Mouse (Mus musculus): ENCODE data around the gene Mpv17l2. TPM values are rescaled to one million over a fixed set of nuclear protein-coding genes. Genes with fewer than 3 reads are reported as not detected.
A peak's percentile ranks its signal among the peaks of the same experiment; 100 is the strongest.

Gene Mpv17l2
- polyA plus RNA-seq, 1 experiment from 2014 or later, result 44.9 TPM

DNA sequence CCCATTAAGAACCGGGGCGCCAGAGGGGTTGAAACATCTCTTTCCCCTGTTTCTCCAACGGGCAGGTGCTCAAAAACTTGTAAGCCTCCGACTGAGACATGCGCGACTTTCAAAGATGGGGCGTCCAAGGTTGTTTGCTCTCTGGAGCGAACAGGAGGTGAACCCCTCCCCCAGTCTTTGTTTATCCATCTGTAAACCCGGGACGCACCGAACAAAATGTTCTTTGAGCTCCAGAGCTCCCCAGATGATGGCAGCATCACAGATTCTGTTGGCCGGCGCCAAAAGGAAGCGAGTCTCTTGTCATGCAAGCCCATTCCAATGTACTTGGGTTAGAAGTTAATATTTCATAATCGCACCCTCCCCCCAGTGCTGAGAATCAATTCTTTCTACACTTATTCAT, 37.5 kb upstream of the Mpv17l2 start:
- WGBS, result 8% methylated on average over 15 of the region's 15 CpGs
- Histone ChIP-seq H3K4me1 (replicated peaks) (peaks cover 33% of the 10 kb centered on the region), H3K9ac (no peak overlapping the region), H3K27ac (replicated peaks) (no peak overlapping the region), H3K9me3 (no peaks in the 10 kb centered on the region), H3K36me3 (no peaks in the 10 kb centered on the region), H3K4me2 (peak overlapping the region; percentile 97), H3K4me3 (peak overlapping the region; percentile 67), H3K27me3 (peaks cover 28% of the 10 kb centered on the region)
- ATAC-seq (ENCODE audit: low FRiP score, low read depth), result no peak

- under 1% methylated on average over 57 of the region's 57 CpGs for WGBS
- peak; percentile 87 for ATAC-seq (ENCODE audit: low FRiP score, low read depth)
- peaks cover 19% of the 10 kb centered on the region for H3K27me3 ChIP-seq
- H3K27ac ChIP-seq (replicated peaks), result 0 out of 2 replicates have a peak overlapping the region, but pooled peaks have one; percentile 30
- H3K4me1 ChIP-seq (replicated peaks), result peaks cover 41% of the 10 kb centered on the region
- peak overlapping the region; percentile 67 for H3K4me3 ChIP-seq
- peak overlapping the region; percentile 69 for H3K9ac ChIP-seq
- H3K9me3 ChIP-seq, result no peaks in the 10 kb centered on the region
- peak overlapping the region; percentile 97 for H3K4me2 ChIP-seq
- no peaks in the 10 kb centered on the region for H3K36me3 ChIP-seq
These were observed 36.6 kb upstream of the Mpv17l2 start for GRCm38 (mm10) chr8:70797081-70798070.

DNA sequence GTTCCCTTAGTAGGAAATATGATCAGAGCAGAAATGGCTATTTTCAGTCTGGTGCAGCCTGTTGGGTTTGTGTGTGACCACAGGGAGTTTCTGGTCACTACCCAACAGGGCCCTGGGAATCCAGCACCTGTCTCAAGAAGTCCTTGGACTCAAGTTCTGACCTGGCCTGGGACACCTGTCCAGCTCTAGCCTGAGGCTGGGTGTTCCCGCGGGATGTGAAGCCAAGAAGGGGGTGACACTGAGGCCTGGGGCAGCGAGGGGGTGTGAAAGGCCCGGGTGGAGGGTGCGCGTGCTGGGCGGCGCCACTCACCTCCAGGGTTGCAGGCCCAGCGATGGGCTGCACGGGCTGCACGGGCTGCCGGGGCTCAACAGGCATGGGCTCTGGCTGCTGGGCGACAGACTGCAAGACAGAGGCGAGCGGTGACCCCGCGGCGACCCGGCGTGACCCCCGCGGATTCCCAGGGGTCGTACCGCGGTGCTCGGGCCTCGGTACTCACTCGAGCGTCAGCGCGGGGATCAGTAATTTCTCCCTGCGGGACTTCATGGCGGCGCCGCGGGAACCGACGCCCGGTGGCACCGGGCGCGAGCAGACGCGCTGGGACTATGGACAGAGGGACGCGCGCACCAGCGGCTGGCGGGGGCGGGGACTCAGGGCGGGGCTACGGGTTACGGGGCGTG, 35.8 kb upstream of the Mpv17l2 start:
- no peaks in the 10 kb centered on the region for H3K9me3 ChIP-seq
- peak overlapping the region; percentile 97 for H3K4me2 ChIP-seq
- peaks cover 47% of the 10 kb centered on the region for H3K4me1 ChIP-seq (replicated peaks)
- peak; percentile 0; the same call in 1 of the 2 replicates for ATAC-seq (ENCODE audit: low FRiP score, low read depth)
- under 1% methylated on average over 54 of the region's 54 CpGs for WGBS
- no peaks in the 10 kb centered on the region for H3K36me3 ChIP-seq
- peak overlapping the region; percentile 67 for H3K4me3 ChIP-seq
- peak overlapping the region; percentile 50; the same call in 1 of the 2 replicates for H3K27ac ChIP-seq (replicated peaks)
- H3K9ac ChIP-seq, result peak overlapping the region; percentile 69
- H3K27me3 ChIP-seq, result peaks cover 12% of the 10 kb centered on the region

DNA sequence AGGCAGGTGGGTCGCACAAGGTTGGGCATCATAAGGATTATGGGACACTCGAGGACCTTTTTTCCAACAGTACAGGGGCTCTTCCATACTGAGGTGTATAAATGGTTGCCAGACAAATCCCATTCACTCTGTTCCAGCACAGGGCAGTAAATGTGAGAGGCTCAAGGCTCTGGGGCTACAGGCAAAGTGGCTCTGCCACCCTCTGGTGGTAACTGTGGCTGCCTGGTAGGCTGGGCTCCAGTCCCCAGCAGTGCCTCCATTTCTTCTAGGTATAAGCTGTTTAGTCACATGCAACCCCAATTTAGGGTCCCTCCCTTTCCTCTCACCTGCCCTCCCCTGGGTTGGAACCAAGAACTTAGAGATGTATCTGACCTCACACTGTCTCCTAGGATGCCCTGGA, 34.6 kb upstream of the Mpv17l2 start:
- no peaks in the 10 kb centered on the region for H3K36me3 ChIP-seq
- WGBS, result 86% methylated on average over 2 of the region's 2 CpGs
- H3K4me1 ChIP-seq (replicated peaks), result peaks cover 56% of the 10 kb centered on the region
- H3K4me2 ChIP-seq, result 0 out of 2 replicates have a peak overlapping the region, but pooled peaks have one; percentile 97
- no peak overlapping the region for H3K27ac ChIP-seq (replicated peaks)
- no peaks in the 10 kb centered on the region for H3K9me3 ChIP-seq
- no peak overlapping the region for H3K4me3 ChIP-seq
- no peak overlapping the region for H3K9ac ChIP-seq
- peaks cover 12% of the 10 kb centered on the region for H3K27me3 ChIP-seq
- no peak for ATAC-seq (ENCODE audit: low FRiP score, low read depth)

GRCm38 (mm10) chr8:70794215-70794614, 33.5 kb upstream of the Mpv17l2 start:
- Histone ChIP-seq H3K27ac (replicated peaks) (no peak overlapping the region), H3K9me3 (no peaks in the 10 kb centered on the region), H3K4me3 (no peak overlapping the region), H3K4me2 (no peak overlapping the region), H3K4me1 (replicated peaks) (peaks cover 58% of the 10 kb centered on the region), H3K9ac (no peak overlapping the region), H3K27me3 (peaks cover 6% of the 10 kb centered on the region), H3K36me3 (no peaks in the 10 kb centered on the region)
- ATAC-seq (ENCODE audit: low FRiP score, low read depth), result no peak
- 96% methylated on average over 2 of the region's 2 CpGs for WGBS

- Histone ChIP-seq H3K27ac (replicated peaks) (peak overlapping the region; percentile 89), H3K4me3 (peak overlapping the region; percentile 60), H3K27me3 (0 out of 2 replicates have a peak, but pooled peaks cover 3% of the 10 kb centered on the region), H3K36me3 (peaks cover 4% of the 10 kb centered on the region; the same call in 1 of the 2 replicates), H3K9me3 (no peaks in the 10 kb centered on the region), H3K4me2 (peak overlapping the region; percentile 86), H3K4me1 (replicated peaks) (peaks cover 60% of the 10 kb centered on the region), H3K9ac (peak overlapping the region; percentile 75)
- WGBS, result under 1% methylated on average over 20 of the region's 20 CpGs
- no peak; the same call in 1 of the 2 replicates for ATAC-seq (ENCODE audit: low FRiP score, low read depth)
These were observed 32.0 kb upstream of the Mpv17l2 start for GRCm38 (mm10) chr8:70792700-70793099.

- Histone ChIP-seq H3K27me3 (0 out of 2 replicates have a peak, but pooled peaks cover 3% of the 10 kb centered on the region), H3K4me3 (peak overlapping the region; percentile 60), H3K4me2 (peak overlapping the region; percentile 86), H3K4me1 (replicated peaks) (peaks cover 57% of the 10 kb centered on the region), H3K27ac (replicated peaks) (peak overlapping the region; percentile 89), H3K9me3 (no peaks in the 10 kb centered on the region), H3K9ac (peak overlapping the region; percentile 75), H3K36me3 (peaks cover 5% of the 10 kb centered on the region; the same call in 1 of the 2 replicates)
- WGBS, result 3% methylated on average over 58 of the region's 58 CpGs
- peak; percentile 84 for ATAC-seq (ENCODE audit: low FRiP score, low read depth)
These were observed 31.4 kb upstream of the Mpv17l2 start for GRCm38 (mm10) chr8:70791975-70792691.

DNA sequence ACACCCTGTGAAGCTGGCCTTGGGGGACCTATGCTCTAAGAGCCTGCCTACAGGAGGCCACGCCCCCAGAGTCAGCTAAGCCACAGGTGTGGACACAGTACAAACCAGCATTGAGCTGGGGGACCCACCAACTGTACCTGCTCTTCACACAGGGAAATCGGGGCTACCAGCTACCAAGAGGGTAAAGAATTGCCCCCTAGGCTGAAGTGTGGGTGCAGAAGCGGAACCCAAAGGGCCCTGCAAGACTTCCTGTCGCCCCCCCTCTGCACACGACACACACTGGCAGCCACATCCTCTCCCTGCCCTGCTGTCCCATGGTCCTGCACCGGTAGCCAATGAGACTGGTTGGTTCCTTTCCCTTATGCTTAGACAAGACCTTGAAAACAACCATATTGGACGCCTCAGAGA, 30.6 kb upstream of the Mpv17l2 start:
- H3K4me2 ChIP-seq, result peak overlapping the region; percentile 86
- 78% methylated on average over 7 of the region's 7 CpGs for WGBS
- H3K27ac ChIP-seq (replicated peaks), result no peak overlapping the region
- H3K4me1 ChIP-seq (replicated peaks), result peaks cover 52% of the 10 kb centered on the region
- H3K36me3 ChIP-seq, result peaks cover 13% of the 10 kb centered on the region; the same call in 1 of the 2 replicates
- 0 out of 2 replicates have a peak overlapping the region, but pooled peaks have one; percentile 75 for H3K9ac ChIP-seq
- 0 out of 2 replicates have a peak, but pooled peaks cover 3% of the 10 kb centered on the region for H3K27me3 ChIP-seq
- no peak for ATAC-seq (ENCODE audit: low FRiP score, low read depth)
- no peaks in the 10 kb centered on the region for H3K9me3 ChIP-seq
- H3K4me3 ChIP-seq, result peak overlapping the region; percentile 60

DNA sequence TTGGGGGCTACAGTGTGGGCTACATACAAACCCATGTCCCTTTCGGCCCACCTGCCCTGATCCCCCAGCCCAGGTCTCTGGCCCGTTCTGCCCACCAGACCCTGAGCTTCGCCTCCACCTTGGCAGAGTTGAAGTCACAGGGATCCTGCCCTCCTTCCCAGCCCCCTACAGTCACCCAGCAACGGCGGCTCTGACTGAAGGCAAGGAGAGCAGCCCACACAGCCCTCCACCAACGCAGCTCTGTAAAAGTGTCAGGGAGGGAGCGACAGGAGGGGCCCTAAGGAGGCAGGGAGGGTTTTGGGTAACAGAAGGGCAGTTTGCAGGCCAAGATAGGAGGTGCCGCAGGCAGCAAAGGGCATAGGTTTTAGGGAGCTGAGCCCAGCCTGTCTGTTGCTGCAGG, 30.1 kb upstream of the Mpv17l2 start:
- Histone ChIP-seq H3K4me1 (replicated peaks) (peaks cover 48% of the 10 kb centered on the region), H3K27ac (replicated peaks) (no peak overlapping the region), H3K36me3 (peaks cover 17% of the 10 kb centered on the region), H3K4me2 (peak overlapping the region; percentile 86), H3K9me3 (no peaks in the 10 kb centered on the region), H3K9ac (peak overlapping the region; percentile 75; the same call in 1 of the 2 replicates), H3K27me3 (0 out of 2 replicates have a peak, but pooled peaks cover 3% of the 10 kb centered on the region), H3K4me3 (no peak overlapping the region)
- WGBS, result 54% methylated on average over 8 of the region's 8 CpGs
- no peak for ATAC-seq (ENCODE audit: low FRiP score, low read depth)

- Histone ChIP-seq H3K9ac (no peak overlapping the region), H3K9me3 (no peaks in the 10 kb centered on the region), H3K4me3 (no peak overlapping the region), H3K4me2 (no peak overlapping the region), H3K36me3 (peaks cover 30% of the 10 kb centered on the region), H3K4me1 (replicated peaks) (peaks cover 46% of the 10 kb centered on the region), H3K27me3 (0 out of 2 replicates have a peak, but pooled peaks cover 3% of the 10 kb centered on the region), H3K27ac (replicated peaks) (no peak overlapping the region)
- no peak for ATAC-seq (ENCODE audit: low FRiP score, low read depth)
- WGBS, result 86% methylated on average over 10 of the region's 10 CpGs
These were observed 28.3 kb upstream of the Mpv17l2 start for GRCm38 (mm10) chr8:70789046-70789445.
